Mouse (Mus musculus) midbrain, postnatal 0 days (tissue): Measurements from ENCODE around the gene Serpinh1. TPM values are rescaled to one million over a fixed set of nuclear protein-coding genes. Genes with fewer than 3 reads are reported as not detected.

ENCODE experiments used
- ATAC-seq: fragments of 200-750 bp; cut with Nextera tagmentation; 2 replicates; pipeline ENCODE4 v1.8.0; 2017; ENCODE audit warnings: moderate number of reproducible peaks, mild to moderate bottlenecking, moderate TSS enrichment, moderate library complexity; ENCODE audit not compliant: low FRiP score
- DNase-seq: peaks from one replicate; pipeline ENCODE4 v3.0.0-alpha.2; 2015; ENCODE audit warnings: low spot score
- H3K27ac ChIP-seq: fragments of 300-500 bp; sonication (generic); 2 replicates; pipeline ENCODE4 v1.5.1; 2014; ENCODE audit warnings: low read depth, mild to moderate bottlenecking, low read length, mixed read lengths
- H3K27me3 ChIP-seq: fragments of 300-500 bp; sonication (generic); 2 replicates; pipeline ENCODE4 v1.6.1; 2014; ENCODE audit warnings: low read length, control low read depth, mixed read lengths; ENCODE audit not compliant: insufficient read depth
- H3K36me3 ChIP-seq: fragments of 300-500 bp; sonication (generic); 2 replicates; pipeline ENCODE4 v1.6.1; 2014; ENCODE audit warnings: low read length, control low read depth, mixed read lengths; ENCODE audit not compliant: insufficient read depth
- H3K4me1 ChIP-seq: fragments of 300-500 bp; sonication (generic); 2 replicates; pipeline ENCODE4 v1.6.1; 2014; ENCODE audit warnings: mild to moderate bottlenecking, control low read depth, antibody characterized with exemption, low read length, mixed read lengths; ENCODE audit not compliant: insufficient read depth
- H3K4me2 ChIP-seq: fragments of 300-500 bp; sonication (generic); 2 replicates; pipeline ENCODE4 v1.6.1; 2014; ENCODE audit warnings: low read depth, mild to moderate bottlenecking, low read length, mixed read lengths; ENCODE audit not compliant: poor library complexity, severe bottlenecking
- H3K4me3 ChIP-seq: fragments of 300-500 bp; sonication (generic); 2 replicates; pipeline ENCODE4 v1.5.1; 2014; ENCODE audit warnings: low read depth, mild to moderate bottlenecking, low read length, moderate library complexity
- H3K9ac ChIP-seq: fragments of 300-500 bp; sonication (generic); replicated peaks from 2 replicates; pipeline ENCODE4 v1.6.1; 2014; ENCODE audit warnings: mild to moderate bottlenecking, low read length, moderate library complexity, mixed read lengths; ENCODE audit not compliant: poor library complexity, severe bottlenecking
- H3K9me3 ChIP-seq: fragments of 300-500 bp; sonication (generic); 2 replicates; pipeline ENCODE4 v1.6.1; 2016; ENCODE audit warnings: low read length, control low read depth
- CTCF ChIP-seq: IDR thresholded peaks from 2 replicates; pipeline ENCODE4 v1.5.1; 2016; ENCODE audit warnings: antibody characterized with exemption, mild to moderate bottlenecking
- WGBS: fragments of 180-500 bp; shearing (Covaris S2); extraction: QIAGEN DNeasy Blood & Tissue Kit; methylation state at CpG from one replicate; pipeline ENCODE4 v1.1.7; 2014; 5-methylcytosine and 5-hydroxymethylcytosine counted together
- polyA plus RNA-seq: library from polyadenylated mRNA; unstranded; fragments of >200 nt; fragmentation: Nextera tagmentation; extraction: Ambion mirVana; gene quantifications from 2 replicates; pipeline ENCODE4 v1.2.1, GENCODE M21; 2015
- total RNA-seq: library from RNA; depleted of rRNA; stranded (reverse); fragments of >200 nt; gene quantifications from 2 replicates; pipeline ENCODE4 v1.2.3, GENCODE M21; 2014

Gene Serpinh1
- total and polyA plus RNA-seq, 2 experiments from 2014 or later, result 114 to 160 TPM

DNA sequence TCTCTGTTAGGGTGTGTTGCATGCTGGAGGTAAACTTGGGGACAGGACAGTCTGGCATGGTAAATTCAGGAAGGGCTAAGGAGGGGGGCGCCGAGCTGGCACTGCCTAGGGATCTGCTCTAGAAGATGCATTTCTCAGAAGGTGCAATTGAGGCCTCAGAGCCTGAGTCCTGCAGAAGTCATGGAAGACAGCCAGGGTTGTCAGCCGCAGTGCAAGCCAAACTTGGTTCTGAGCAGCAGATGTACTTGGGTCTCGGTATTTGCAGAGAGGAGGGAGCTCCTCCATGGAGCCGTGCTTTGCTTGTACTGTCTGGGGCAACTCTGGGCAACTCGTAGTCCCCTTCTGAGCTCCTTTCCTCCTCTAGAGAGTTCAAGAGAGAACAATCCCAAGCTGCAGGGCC, 26.9 kb downstream of the Serpinh1 start:
- TF ChIP-seq CTCF, result no peak
- Histone ChIP-seq H3K9me3 (no peaks in the 10 kb centered on the region), H3K4me1 (no peaks in the 10 kb centered on the region), H3K4me3 (no peak overlapping the region), H3K36me3 (peaks cover 12% of the 10 kb centered on the region), H3K27ac (no peak overlapping the region), H3K27me3 (no peaks in the 10 kb centered on the region), H3K9ac (no peak overlapping the region), H3K4me2 (no peak overlapping the region)
- ATAC-seq, result no peak
- DNase-seq, result no peak
- 74% methylated on average over 6 of the region's 6 CpGs for WGBS

DNA sequence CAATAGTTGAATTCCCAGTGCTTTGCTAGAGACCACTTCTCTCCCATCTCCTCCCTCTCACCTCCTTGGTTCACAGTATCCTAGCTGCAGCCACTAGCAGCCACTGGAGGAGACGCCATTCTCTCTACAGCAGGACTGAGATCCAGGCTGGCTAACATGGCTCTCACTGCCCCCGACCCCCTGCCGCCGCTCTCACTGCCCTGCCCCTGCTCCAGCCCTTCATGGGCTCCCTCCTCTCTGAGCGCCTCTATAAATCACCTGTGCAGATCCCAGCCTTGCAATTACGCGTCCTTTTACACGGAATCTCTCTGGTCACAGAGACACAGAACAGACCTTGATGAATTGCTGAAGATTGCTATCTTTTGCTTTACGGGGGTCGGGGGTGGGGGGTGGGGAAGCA, 28.2 kb downstream of the Serpinh1 start:
- H3K27ac ChIP-seq, result 0 out of 2 replicates have a peak overlapping the region, but pooled peaks have one; percentile 44
- no peak overlapping the region for H3K4me2 ChIP-seq
- no peaks in the 10 kb centered on the region for H3K4me1 ChIP-seq
- no peak overlapping the region for H3K9ac ChIP-seq
- H3K36me3 ChIP-seq, result peaks cover 12% of the 10 kb centered on the region
- 28% methylated on average over 10 of the region's 10 CpGs for WGBS
- H3K9me3 ChIP-seq, result no peaks in the 10 kb centered on the region
- H3K4me3 ChIP-seq, result no peak overlapping the region
- ATAC-seq (no peak), DNase-seq (no peak)
- no peaks in the 10 kb centered on the region for H3K27me3 ChIP-seq
- TF ChIP-seq CTCF, result no peak

DNA sequence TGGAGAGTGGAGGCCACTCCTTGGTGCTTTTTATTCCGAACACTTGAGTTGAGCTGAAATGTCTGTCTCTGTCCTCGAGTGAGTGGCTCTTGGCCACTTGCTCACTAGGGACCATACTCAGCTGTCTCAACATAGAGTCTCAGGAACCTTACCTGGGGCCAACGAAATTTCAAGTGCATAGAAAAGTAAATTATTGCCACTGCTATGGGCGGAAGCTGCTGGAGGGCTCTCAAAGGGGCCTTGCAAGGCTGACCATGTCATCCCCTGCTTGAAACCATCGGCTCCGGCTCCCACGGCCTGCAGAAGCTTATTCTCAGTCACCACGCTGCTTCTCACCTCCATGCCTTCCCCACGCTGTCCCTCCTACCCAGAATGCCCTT, 29.7 kb downstream of the Serpinh1 start:
- ATAC-seq (no peak), DNase-seq (no peak)
- Histone ChIP-seq H3K36me3 (peaks cover 20% of the 10 kb centered on the region), H3K4me1 (no peaks in the 10 kb centered on the region), H3K4me3 (no peak overlapping the region), H3K9ac (no peak overlapping the region), H3K27me3 (no peaks in the 10 kb centered on the region), H3K9me3 (no peaks in the 10 kb centered on the region), H3K27ac (no peak overlapping the region), H3K4me2 (no peak overlapping the region)
- WGBS, result 90% methylated on average over 9 of the region's 9 CpGs
- TF ChIP-seq CTCF, result no peak

DNA sequence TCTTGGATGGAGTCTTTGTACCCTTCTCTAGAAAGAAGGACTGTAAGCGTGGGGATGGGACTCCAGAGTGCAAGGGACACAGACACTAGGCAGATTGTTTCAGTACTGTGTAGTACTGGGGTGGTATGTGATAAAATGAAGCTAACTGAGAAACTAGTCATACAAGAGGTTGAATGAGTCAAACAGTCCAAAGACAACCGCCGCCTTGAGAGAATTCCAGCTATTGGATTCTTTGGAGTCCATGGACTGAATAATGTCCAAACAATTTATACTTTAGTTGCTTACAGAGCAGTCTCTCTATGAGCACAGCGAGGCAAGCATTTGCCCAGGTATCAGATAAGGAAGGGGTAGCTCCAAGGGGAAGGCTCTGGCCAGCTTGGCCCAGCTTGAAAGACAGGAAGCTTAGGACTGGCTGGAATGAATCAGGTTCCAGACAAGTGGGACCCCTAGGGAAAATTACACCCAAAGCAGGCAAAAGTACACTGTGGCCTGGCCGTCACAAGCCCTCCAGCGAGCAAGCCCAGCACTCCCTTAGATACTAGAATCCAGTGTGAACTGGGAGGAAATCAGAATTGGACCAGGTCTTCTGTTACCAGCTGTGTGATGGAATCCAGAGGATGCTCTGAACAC, 30.2 kb downstream of the Serpinh1 start:
- Histone ChIP-seq H3K27me3 (no peaks in the 10 kb centered on the region), H3K4me1 (no peaks in the 10 kb centered on the region), H3K9ac (no peak overlapping the region), H3K36me3 (peaks cover 25% of the 10 kb centered on the region), H3K4me3 (no peak overlapping the region), H3K9me3 (no peaks in the 10 kb centered on the region), H3K27ac (no peak overlapping the region), H3K4me2 (no peak overlapping the region)
- ATAC-seq (no peak), DNase-seq (no peak)
- 90% methylated on average over 6 of the region's 6 CpGs for WGBS
- no peak for TF ChIP-seq CTCF

DNA sequence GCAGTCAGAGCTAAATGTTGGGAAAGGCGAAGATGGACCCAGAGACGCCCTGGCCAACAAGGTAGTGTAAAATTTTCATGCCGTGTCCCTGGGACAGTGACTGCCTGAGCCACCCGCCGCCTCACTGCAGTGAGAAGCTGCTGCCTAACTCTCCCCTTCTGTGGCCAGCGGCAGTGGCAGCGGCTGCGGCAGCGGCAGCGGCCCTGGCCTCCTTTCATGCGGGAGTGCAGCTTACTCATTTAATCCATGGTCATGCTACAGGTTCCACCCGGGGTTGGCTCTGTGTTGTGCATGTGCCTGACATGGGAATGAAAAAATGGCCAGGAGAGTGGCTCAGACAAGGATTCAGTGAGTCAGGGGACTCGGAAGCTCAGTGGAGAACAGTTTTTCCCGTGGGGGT, 32.5 kb downstream of the Serpinh1 start:
- no peaks in the 10 kb centered on the region for H3K27me3 ChIP-seq
- no peak overlapping the region for H3K9ac ChIP-seq
- H3K27ac ChIP-seq, result peak overlapping the region; percentile 12; the same call in 1 of the 2 replicates
- no peak for DNase-seq
- ATAC-seq, result no peak
- no peak overlapping the region for H3K4me2 ChIP-seq
- H3K4me3 ChIP-seq, result no peak overlapping the region
- 29% methylated on average over 14 of the region's 14 CpGs for WGBS
- H3K36me3 ChIP-seq, result peaks cover 42% of the 10 kb centered on the region
- no peaks in the 10 kb centered on the region for H3K4me1 ChIP-seq
- no peaks in the 10 kb centered on the region for H3K9me3 ChIP-seq
- no peak for TF ChIP-seq CTCF

DNA sequence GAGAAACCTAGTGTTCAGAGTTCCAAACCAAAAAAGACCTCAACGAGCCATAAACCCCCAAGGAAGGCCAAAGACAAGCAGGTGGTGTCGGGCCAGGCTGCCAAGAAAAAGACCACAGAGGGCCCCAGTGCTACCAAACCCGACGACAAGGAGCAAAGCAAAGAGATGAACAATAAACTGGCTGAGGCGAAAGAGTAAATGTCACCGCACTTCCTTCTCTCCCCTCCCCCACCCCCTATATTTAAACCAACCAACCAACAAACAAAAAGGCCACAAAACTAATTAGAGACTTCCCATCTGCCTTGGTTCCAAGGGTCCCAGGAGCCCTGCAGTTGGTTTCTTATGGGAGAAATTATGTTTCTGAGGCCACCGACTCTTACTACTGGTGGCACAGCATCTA, 35.6 kb downstream of the Serpinh1 start:
- peaks cover 37% of the 10 kb centered on the region for H3K36me3 ChIP-seq
- no peak overlapping the region for H3K4me3 ChIP-seq
- H3K4me1 ChIP-seq, result peaks cover 17% of the 10 kb centered on the region
- no peaks in the 10 kb centered on the region for H3K27me3 ChIP-seq
- 76% methylated on average over 7 of the region's 7 CpGs for WGBS
- no peaks in the 10 kb centered on the region for H3K9me3 ChIP-seq
- H3K4me2 ChIP-seq, result no peak overlapping the region
- no peak overlapping the region for H3K9ac ChIP-seq
- no peak overlapping the region for H3K27ac ChIP-seq
- no peak for TF ChIP-seq CTCF
- no peak for DNase-seq
- no peak for ATAC-seq
